14 mouse cellular contexts compared by ENCODE assay signal in genomic region chr14:25535583-25535943, GRCm38 (mm10).
DNase-seq lines count a peak whose midpoint lies in the region; ATAC-seq lines count a peak whose summit lies in the region.
"Had no signal": no experiment of that assay in that cellular context is flagged by ENCODE, and none has a peak within 500 bp of the region (broad histone marks: within the 10 kb centered on the region; RNA-seq: fewer than 3 reads in every experiment).

No protein-coding gene starts in this region.

- peaks cover 18% of the 10 kb centered on the region; the same call in 1 of the 2 replicates for H3K36me3 ChIP-seq in heart, embryonic 15.5 days
- peaks cover 43% of the 10 kb centered on the region for H3K36me3 ChIP-seq in neural tube, embryonic 13.5 days

- intact Hi-C loops in heart, postnatal 25 days (cut with DNase I), result no loop called here

- H3K27ac ChIP-seq in heart, embryonic 15.5 days, result peak overlapping the region; percentile 38; the same call in 1 of the 2 replicates
- 0 out of 2 replicates have a peak overlapping the region, but pooled peaks have one; percentile 3 for H3K27ac ChIP-seq in neural tube, embryonic 13.5 days (replicated peaks)
- H3K27ac ChIP-seq: embryonic facial prominence, embryonic 12.5 days; hindbrain, embryonic 15.5 days had no signal

- H3K4me2 ChIP-seq in heart, embryonic 15.5 days, result no peak overlapping the region
- H3K4me2 ChIP-seq in neural tube, embryonic 13.5 days, result no peak overlapping the region
- H3K4me2 ChIP-seq: embryonic facial prominence, embryonic 12.5 days; hindbrain, embryonic 15.5 days; kidney, embryonic 15.5 days had no signal

- 60% methylated on average over 4 of the region's 4 CpGs for WGBS in heart, embryonic 15.5 days
- 86% methylated on average over 4 of the region's 4 CpGs for whole genome bisulfite sequencing in neural tube, embryonic 13.5 days

- H3K9me3 ChIP-seq in heart, embryonic 15.5 days (replicated peaks), result no peaks in the 10 kb centered on the region
- H3K9me3 ChIP-seq in neural tube, embryonic 13.5 days, result no peaks in the 10 kb centered on the region
- H3K9me3 ChIP-seq: embryonic facial prominence, embryonic 12.5 days; hindbrain, embryonic 15.5 days; kidney, embryonic 15.5 days had no signal

- no peaks in the 10 kb centered on the region for H3K27me3 ChIP-seq in heart, embryonic 15.5 days
- H3K27me3 ChIP-seq in neural tube, embryonic 13.5 days, result no peaks in the 10 kb centered on the region
- H3K27me3 ChIP-seq: embryonic facial prominence, embryonic 12.5 days; hindbrain, embryonic 15.5 days; kidney, embryonic 15.5 days had no signal

- no peak overlapping the region for H3K9ac ChIP-seq in heart, embryonic 15.5 days
- H3K9ac ChIP-seq in neural tube, embryonic 13.5 days, result no peak overlapping the region
- H3K9ac ChIP-seq: embryonic facial prominence, embryonic 12.5 days; hindbrain, embryonic 15.5 days; kidney, embryonic 15.5 days had no signal

- H3K4me1 ChIP-seq in heart, embryonic 15.5 days (replicated peaks), result peaks cover 80% of the 10 kb centered on the region
- peaks cover 51% of the 10 kb centered on the region for H3K4me1 ChIP-seq in neural tube, embryonic 13.5 days (replicated peaks)

- no peak overlapping the region for H3K4me3 ChIP-seq in heart, embryonic 15.5 days
- no peak overlapping the region for H3K4me3 ChIP-seq in neural tube, embryonic 13.5 days
- H3K4me3 ChIP-seq: embryonic facial prominence, embryonic 12.5 days; hindbrain, embryonic 15.5 days; kidney, embryonic 15.5 days had no signal

- ATAC-seq in cerebellum, adult (ENCODE audit: insufficient number of reproducible peaks, low FRiP score, low TSS enrichment), result 0 out of 2 replicates have a peak, but pooled peaks have one; percentile 49
- no peak for ATAC-seq in heart, embryonic 15.5 days (replicated peaks; ENCODE audit: insufficient number of reproducible peaks, insufficient read depth, low FRiP score, low read depth)
- ATAC-seq in neural tube, embryonic 13.5 days (ENCODE audit: low read depth), result no peak
- ATAC-seq: forebrain, embryonic 16.5 days had no signal

- no peak for DNase-seq in cerebellum, adult 8-10 months
- no peak for DNase-seq in heart, postnatal 25 days (ENCODE audit: low spot score)
- no peak for DNase-seq in neural tube, embryonic 10.5 days (ENCODE audit: extremely low spot score, low spot score)
- DNase-seq in kidney, adult 9 months, result no peak
- no peak for DNase-seq in kidney, adult 8-10 months
- DNase-seq: adrenal gland, adult 2 months; right cerebral cortex, postnatal 25 days had no signal
